In genomic region chr10:39267236-39267635, GRCm38 (mm10) we compare ENCODE assay signal across 11 mouse cellular contexts.
DNase-seq lines count a peak whose midpoint lies in the region; ATAC-seq and TF ChIP-seq lines count a peak whose summit lies in the region.
"Had no signal": no experiment of that assay in that cellular context is flagged by ENCODE, and none has a peak within 500 bp of the region (broad histone marks: within the 10 kb centered on the region; RNA-seq: fewer than 3 reads in every experiment).

No protein-coding gene starts in this region.

- no peak for ATAC-seq in forebrain, embryonic 15.5 days (replicated peaks)
- ATAC-seq in forebrain, embryonic 14.5 days = no peak
- ATAC-seq in heart, embryonic 13.5 days (ENCODE audit: extremely low read depth, insufficient number of reproducible peaks, low FRiP score, low TSS enrichment) = no peak

- intact Hi-C loops in left cerebral cortex, adult 2 months (cut with DNase I) = no loop called here
- intact Hi-C loops in left cerebral cortex, postnatal 10 days (cut with DNase I) = no loop called here

- WGBS in forebrain, embryonic 15.5 days = 82% methylated on average over 6 of the region's 6 CpGs
- WGBS in forebrain, embryonic 14.5 days = 88% methylated on average over 6 of the region's 6 CpGs
- WGBS in heart, embryonic 13.5 days = 85% methylated on average over 6 of the region's 6 CpGs

- peak overlapping the region; percentile 39; the same call in 1 of the 2 replicates for H3K27ac ChIP-seq in forebrain, embryonic 15.5 days (replicated peaks)
- no peak overlapping the region; the same call in 1 of the 2 replicates for H3K27ac ChIP-seq in forebrain, embryonic 14.5 days (ENCODE audit: low read depth, low read length)
- H3K27ac ChIP-seq in heart, embryonic 13.5 days (replicated peaks) = peak overlapping the region; percentile 68
- H3K27ac ChIP-seq in left cerebral cortex, adult 2 months = 0 out of 2 replicates have a peak overlapping the region, but pooled peaks have one; percentile 17
- H3K27ac ChIP-seq: liver, embryonic 15.5 days had no signal

- no peak overlapping the region for H3K4me3 ChIP-seq in forebrain, embryonic 15.5 days
- H3K4me3 ChIP-seq in forebrain, embryonic 14.5 days (ENCODE audit: low read depth, low read length) = no peak overlapping the region
- H3K4me3 ChIP-seq in heart, embryonic 13.5 days = no peak overlapping the region
- no peak overlapping the region for H3K4me3 ChIP-seq in left cerebral cortex, adult 2 months
- H3K4me3 ChIP-seq: liver, embryonic 15.5 days; midbrain, embryonic 15.5 days; stomach, embryonic 15.5 days had no signal

- peaks cover 22% of the 10 kb centered on the region for H3K4me1 ChIP-seq in forebrain, embryonic 15.5 days
- peaks cover 9% of the 10 kb centered on the region for H3K4me1 ChIP-seq in forebrain, embryonic 14.5 days (ENCODE audit: control insufficient read depth, insufficient read depth, low read length)
- H3K4me1 ChIP-seq in heart, embryonic 13.5 days = peaks cover 25% of the 10 kb centered on the region
- H3K4me1 ChIP-seq: liver, embryonic 15.5 days had no signal

- H3K36me3 ChIP-seq in forebrain, embryonic 15.5 days = no peaks in the 10 kb centered on the region
- H3K36me3 ChIP-seq in forebrain, embryonic 14.5 days (ENCODE audit: control insufficient read depth, insufficient read depth, low read length) = no peaks in the 10 kb centered on the region
- H3K36me3 ChIP-seq in heart, embryonic 13.5 days = no peaks in the 10 kb centered on the region
- H3K36me3 ChIP-seq: liver, embryonic 15.5 days; midbrain, embryonic 15.5 days; stomach, embryonic 15.5 days had no signal

- no peak for DNase-seq in forebrain, embryonic 14.5 days (ENCODE audit: low spot score)
- DNase-seq in heart, adult 18-20 months = no peak
- no peak for DNase-seq in left cerebral cortex, adult 2 months (ENCODE audit: extremely low spot score in 1 of 2, low spot score in 2 of 2)
- DNase-seq in left cerebral cortex, postnatal 10 days (ENCODE audit: extremely low spot score in 1 of 2, low spot score in 2 of 2) = no peak
- peak; percentile 13 for DNase-seq in brain, embryonic 14.5 days (ENCODE audit: low read depth)
- no peak for DNase-seq in MN1 (ENCODE audit: low spot score)

- no peak overlapping the region for H3K4me2 ChIP-seq in forebrain, embryonic 15.5 days (replicated peaks)
- no peak overlapping the region for H3K4me2 ChIP-seq in forebrain, embryonic 14.5 days (ENCODE audit: low read length)
- H3K4me2 ChIP-seq in heart, embryonic 13.5 days = no peak overlapping the region
- H3K4me2 ChIP-seq: liver, embryonic 15.5 days; midbrain, embryonic 15.5 days; stomach, embryonic 15.5 days had no signal

- no peaks in the 10 kb centered on the region for H3K27me3 ChIP-seq in forebrain, embryonic 15.5 days
- no peaks in the 10 kb centered on the region for H3K27me3 ChIP-seq in forebrain, embryonic 14.5 days (replicated peaks; ENCODE audit: control insufficient read depth, insufficient read depth, low read length)
- no peaks in the 10 kb centered on the region for H3K27me3 ChIP-seq in heart, embryonic 13.5 days (replicated peaks)
- H3K27me3 ChIP-seq: liver, embryonic 15.5 days; midbrain, embryonic 15.5 days; stomach, embryonic 15.5 days had no signal

- H3K9ac ChIP-seq in forebrain, embryonic 15.5 days (replicated peaks) = no peak overlapping the region
- no peak overlapping the region for H3K9ac ChIP-seq in forebrain, embryonic 14.5 days (ENCODE audit: low read length)
- no peak overlapping the region for H3K9ac ChIP-seq in heart, embryonic 13.5 days
- H3K9ac ChIP-seq: liver, embryonic 15.5 days; midbrain, embryonic 15.5 days; stomach, embryonic 15.5 days had no signal

- no peak for TF ChIP-seq POLR2A in brain, embryonic 14.5 days (IDR thresholded peaks at IDR 0.05; ENCODE audit: borderline replicate concordance, extremely low read depth, insufficient read depth, insufficient read length, poor library complexity, severe bottlenecking)

- no peak for TF ChIP-seq CTCF in left cerebral cortex, adult 2 months (IDR thresholded peaks at IDR 0.05)
- no peak for TF ChIP-seq CTCF in brain, embryonic 14.5 days (IDR thresholded peaks at IDR 0.05; ENCODE audit: borderline replicate concordance, extremely low read depth, insufficient read depth, insufficient read length)

- H3K9me3 ChIP-seq in forebrain, embryonic 15.5 days = no peaks in the 10 kb centered on the region
- no peaks in the 10 kb centered on the region for H3K9me3 ChIP-seq in forebrain, embryonic 14.5 days (replicated peaks; ENCODE audit: control insufficient read depth, low read length)
- no peaks in the 10 kb centered on the region for H3K9me3 ChIP-seq in heart, embryonic 13.5 days
- H3K9me3 ChIP-seq: liver, embryonic 15.5 days; midbrain, embryonic 15.5 days; stomach, embryonic 15.5 days had no signal
